Mouse (Mus musculus): ENCODE data around the gene Paics. TPM values are rescaled to one million over a fixed set of nuclear protein-coding genes. Genes with fewer than 3 reads are reported as not detected.

Paics gene
- polyA plus RNA-seq (2015; fragmentation: Nextera tagmentation; extraction: Ambion mirVana) = 252 and 279 TPM in 2 replicates

DNA sequence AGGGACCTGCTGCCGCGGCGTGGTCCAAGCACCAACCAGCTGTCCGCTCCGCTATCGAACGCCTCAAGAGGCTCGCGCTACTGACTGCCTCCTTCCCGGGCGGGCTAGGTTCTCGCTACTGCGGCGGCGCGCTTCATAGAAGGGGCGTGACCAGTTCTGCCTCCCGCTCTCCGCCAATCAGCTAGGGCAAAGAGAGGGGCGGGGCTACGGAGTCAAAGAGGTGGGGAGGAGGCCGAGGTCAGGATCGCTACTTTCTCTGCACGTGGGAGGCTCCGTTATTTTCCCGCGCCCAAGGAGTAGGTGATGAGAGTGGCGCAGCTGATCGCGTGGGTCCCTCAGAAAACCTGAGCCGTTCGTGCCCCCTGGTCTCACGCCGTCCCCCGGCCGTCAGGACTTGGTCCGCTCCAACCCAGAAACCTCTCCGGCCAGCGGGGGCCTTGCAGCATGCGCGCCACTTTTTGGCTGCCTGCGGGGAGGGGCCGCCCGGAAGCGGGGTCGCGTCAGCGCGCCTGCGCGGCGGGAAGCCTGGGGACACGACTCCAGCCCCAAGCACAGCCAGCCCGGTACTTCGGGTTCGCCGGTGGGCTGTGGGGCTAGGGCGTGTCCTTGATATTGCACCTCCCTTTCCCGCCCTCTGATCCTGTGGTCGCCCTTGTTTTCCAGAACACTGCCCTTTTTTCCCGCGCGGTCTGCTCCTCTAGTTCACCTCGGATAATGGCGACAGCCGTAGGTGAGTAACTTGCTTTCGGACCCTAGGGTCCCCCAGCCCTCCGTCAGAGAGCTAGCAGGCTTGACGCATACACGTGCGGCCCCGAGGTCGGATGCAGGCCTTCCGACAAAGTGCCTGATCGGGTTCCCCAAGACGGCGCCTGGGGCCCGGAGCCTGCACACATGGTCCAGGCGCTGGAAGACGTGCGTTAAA is at the start of gene Paics, which contains the start of gene Ppat:
Paics (plus strand) TSS at position 202 of the 922 bp plus-strand sequence.
Ppat (minus strand) TSS at position 473 of the 922 bp plus-strand sequence.
- H3K27ac ChIP-seq = peak within 1 kb of the TSS; percentile 90
- H3K4me3 ChIP-seq (replicated peaks; ENCODE audit: low read depth, low read length) = peak within 1 kb of the TSS; percentile 68
- H3K4me2 ChIP-seq (ENCODE audit: low read length) = peak within 1 kb of the TSS; percentile 92
- peak; percentile 100 for DNase-seq (ENCODE audit: low spot score)
- H3K9ac ChIP-seq (ENCODE audit: low read depth, low read length) = peak within 1 kb of the TSS; percentile 72
- 0 out of 2 replicates have a peak, but pooled peaks cover 6% of the 10 kb centered on the region for H3K36me3 ChIP-seq (ENCODE audit: insufficient read depth, low read length)
- peak; percentile 97 for ATAC-seq (replicated peaks; ENCODE audit: low FRiP score, low read depth)
- peaks cover 7% of the 10 kb centered on the region; the same call in 1 of the 2 replicates for H3K4me1 ChIP-seq (replicated peaks; ENCODE audit: insufficient read depth, low read length)
- no peaks in the 10 kb centered on the region for H3K27me3 ChIP-seq (ENCODE audit: insufficient read depth, low read length)
- no peaks in the 10 kb centered on the region for H3K9me3 ChIP-seq (replicated peaks; ENCODE audit: low read length)
- TF ChIP-seq CTCF (IDR thresholded peaks at IDR 0.05; ENCODE audit: low read depth) = peak; percentile 34
- WGBS = under 1% methylated on average over 75 of the region's 81 CpGs

DNA sequence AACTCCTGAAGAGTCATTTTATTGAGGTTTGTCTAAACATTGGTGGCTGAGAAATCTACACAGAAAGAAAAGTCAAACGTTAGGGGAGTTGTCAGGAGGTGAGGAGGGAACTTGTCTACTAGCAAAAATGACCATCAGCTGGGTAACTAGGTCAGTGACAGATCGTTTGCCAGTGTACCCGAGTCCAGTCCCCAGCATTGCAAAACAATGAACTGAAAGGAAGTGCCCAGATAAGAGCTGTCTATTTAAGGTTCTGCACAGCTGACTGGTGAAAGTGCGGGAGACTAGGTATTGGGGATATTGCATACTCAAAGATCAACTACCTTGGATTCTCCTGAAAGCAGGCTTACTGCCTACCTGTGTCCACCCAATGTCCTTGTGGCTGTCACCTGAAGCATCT is 49.0 kb upstream of the Paics start:
- ATAC-seq (replicated peaks; ENCODE audit: low FRiP score, low read depth) = no peak
- no peaks in the 10 kb centered on the region for H3K27me3 ChIP-seq (ENCODE audit: insufficient read depth, low read length)
- no peak overlapping the region for H3K4me3 ChIP-seq (replicated peaks; ENCODE audit: low read depth, low read length)
- 81% methylated on average over 4 of the region's 4 CpGs for WGBS
- H3K4me1 ChIP-seq (replicated peaks; ENCODE audit: insufficient read depth, low read length) = peaks cover 4% of the 10 kb centered on the region; the same call in 1 of the 2 replicates
- no peaks in the 10 kb centered on the region for H3K9me3 ChIP-seq (replicated peaks; ENCODE audit: low read length)
- no peak overlapping the region for H3K4me2 ChIP-seq (ENCODE audit: low read length)
- H3K36me3 ChIP-seq (ENCODE audit: insufficient read depth, low read length) = no peaks in the 10 kb centered on the region
- no peak for TF ChIP-seq CTCF (IDR thresholded peaks at IDR 0.05; ENCODE audit: low read depth)
- DNase-seq (ENCODE audit: low spot score) = no peak
- no peak overlapping the region for H3K9ac ChIP-seq (ENCODE audit: low read depth, low read length)
- H3K27ac ChIP-seq = no peak overlapping the region

DNA sequence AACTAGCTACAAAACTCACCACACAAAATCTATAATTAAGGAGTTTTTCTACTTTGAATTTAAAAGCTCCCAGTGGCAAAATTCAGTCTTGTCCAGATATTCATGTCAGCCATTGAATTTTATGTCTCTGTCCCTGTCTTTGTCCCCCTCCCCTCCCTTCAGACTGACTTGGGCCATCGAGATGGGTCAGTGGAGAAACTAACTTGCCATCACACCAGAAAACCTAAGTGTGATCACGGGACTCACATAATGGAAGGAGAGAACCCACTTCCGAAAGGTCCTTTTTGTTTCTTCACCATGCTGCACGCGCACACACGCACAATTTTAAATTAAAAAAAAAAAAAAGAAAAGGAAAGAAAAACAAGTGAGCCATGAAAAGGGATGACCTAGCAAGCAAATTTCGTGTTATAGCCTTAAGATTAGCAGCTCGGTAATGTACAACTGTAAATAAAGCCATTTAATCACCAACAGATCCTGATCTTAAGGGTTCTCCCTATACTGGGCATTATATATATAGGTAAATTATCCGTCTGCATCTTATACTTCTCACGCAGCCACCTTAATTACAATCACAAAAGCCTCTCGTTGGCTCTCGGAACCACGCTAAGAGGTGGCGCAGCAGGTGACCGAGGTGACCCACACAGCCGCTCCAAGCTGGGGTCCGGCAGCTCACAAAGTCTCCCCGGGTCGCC is 46.2 kb upstream of the Paics start:
- no peak for TF ChIP-seq CTCF (IDR thresholded peaks at IDR 0.05; ENCODE audit: low read depth)
- H3K9me3 ChIP-seq (replicated peaks; ENCODE audit: low read length) = no peaks in the 10 kb centered on the region
- under 1% methylated on average over 19 of the region's 19 CpGs for WGBS
- H3K4me3 ChIP-seq (replicated peaks; ENCODE audit: low read depth, low read length) = peak overlapping the region; percentile 74
- peak overlapping the region; percentile 82 for H3K9ac ChIP-seq (ENCODE audit: low read depth, low read length)
- peak overlapping the region; percentile 84 for H3K4me2 ChIP-seq (ENCODE audit: low read length)
- no peak for DNase-seq (ENCODE audit: low spot score)
- no peaks in the 10 kb centered on the region for H3K36me3 ChIP-seq (ENCODE audit: insufficient read depth, low read length)
- H3K4me1 ChIP-seq (replicated peaks; ENCODE audit: insufficient read depth, low read length) = peaks cover 4% of the 10 kb centered on the region; the same call in 1 of the 2 replicates
- no peak for ATAC-seq (replicated peaks; ENCODE audit: low FRiP score, low read depth)
- H3K27me3 ChIP-seq (ENCODE audit: insufficient read depth, low read length) = no peaks in the 10 kb centered on the region
- H3K27ac ChIP-seq = peak overlapping the region; percentile 90

DNA sequence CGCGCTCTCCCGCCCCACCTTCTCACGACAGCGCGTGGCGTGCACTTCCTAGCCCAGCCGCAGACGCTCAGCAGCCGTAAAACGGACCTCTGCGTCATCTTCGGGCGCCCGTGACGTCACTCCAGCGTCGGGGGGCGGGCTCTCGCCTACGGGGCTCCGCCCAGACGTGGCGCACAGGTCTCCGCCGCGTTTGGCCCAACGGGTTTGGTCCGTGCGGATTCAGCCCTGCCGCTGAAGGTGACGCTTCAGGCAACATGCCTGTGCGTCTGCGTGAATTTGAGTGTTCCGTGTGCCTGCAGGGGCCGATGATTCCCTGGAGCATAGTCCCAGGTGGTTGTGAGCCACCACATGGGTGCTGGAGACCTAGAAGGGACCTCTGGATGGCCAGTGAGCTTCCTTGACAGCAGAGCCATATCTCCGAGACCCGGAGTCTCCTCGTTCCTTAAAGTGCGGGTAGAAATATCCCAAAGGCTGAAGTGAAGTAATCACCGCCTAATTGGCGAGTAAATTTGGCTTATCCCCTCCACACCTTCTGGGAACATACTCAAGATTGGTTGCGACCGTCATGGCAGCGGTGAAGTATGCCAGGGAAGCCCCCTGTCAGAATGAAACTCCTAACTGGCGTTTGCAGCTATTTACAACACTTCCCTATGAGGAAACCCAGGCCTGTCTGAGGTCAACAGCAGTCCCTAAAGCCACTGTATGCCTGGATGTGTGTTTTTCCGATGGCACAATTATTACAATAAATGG is 45.5 kb upstream of the Paics start, which contains the start of gene Aasdh:
Aasdh (minus strand) TSS at position 110 of the 750 bp plus-strand sequence.
- no peaks in the 10 kb centered on the region for H3K9me3 ChIP-seq (replicated peaks; ENCODE audit: low read length)
- 2% methylated on average over 47 of the region's 47 CpGs for WGBS
- peak; percentile 34; the same call in 1 of the 2 replicates for TF ChIP-seq CTCF (IDR thresholded peaks at IDR 0.05; ENCODE audit: low read depth)

DNA sequence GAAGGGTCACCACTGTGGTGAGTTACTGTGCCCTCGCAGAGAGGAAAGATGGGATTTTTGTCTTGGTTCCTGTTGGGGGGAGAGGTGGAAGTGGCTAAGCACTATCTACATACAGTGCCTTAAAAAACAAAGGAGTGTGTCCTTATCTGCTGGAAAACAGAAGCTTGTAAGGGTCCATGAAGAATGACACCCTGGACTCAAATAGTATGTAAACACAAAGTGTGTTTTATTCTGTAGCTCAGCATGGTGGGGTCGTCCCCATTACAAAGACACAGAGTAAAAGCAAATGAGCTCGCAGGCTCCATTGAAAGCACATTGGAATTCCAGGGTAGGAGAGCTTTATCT is 45.0 kb upstream of the Paics start:
- H3K4me3 ChIP-seq (replicated peaks; ENCODE audit: low read depth, low read length) = peak overlapping the region; percentile 74
- ATAC-seq (replicated peaks; ENCODE audit: low FRiP score, low read depth) = no peak
- whole genome bisulfite sequencing = 45% methylated on average over 3 of the region's 3 CpGs
- peak overlapping the region; percentile 82 for H3K9ac ChIP-seq (ENCODE audit: low read depth, low read length)
- no peaks in the 10 kb centered on the region for H3K36me3 ChIP-seq (ENCODE audit: insufficient read depth, low read length)
- peak overlapping the region; percentile 90 for H3K27ac ChIP-seq
- H3K9me3 ChIP-seq (replicated peaks; ENCODE audit: low read length) = no peaks in the 10 kb centered on the region
- DNase-seq (ENCODE audit: low spot score) = no peak
- H3K4me1 ChIP-seq (replicated peaks; ENCODE audit: insufficient read depth, low read length) = peaks cover 4% of the 10 kb centered on the region; the same call in 1 of the 2 replicates
- H3K27me3 ChIP-seq (ENCODE audit: insufficient read depth, low read length) = no peaks in the 10 kb centered on the region
- H3K4me2 ChIP-seq (ENCODE audit: low read length) = peak overlapping the region; percentile 84
- TF ChIP-seq CTCF (IDR thresholded peaks at IDR 0.05; ENCODE audit: low read depth) = no peak

More for the DNA sequence above, 45.5 kb upstream of the Paics start, which contains the start of gene Aasdh:
- H3K36me3 ChIP-seq (ENCODE audit: insufficient read depth, low read length) = no peaks in the 10 kb centered on the region
- H3K4me3 ChIP-seq (replicated peaks; ENCODE audit: low read depth, low read length) = peak within 1 kb of the TSS; percentile 74
- H3K27me3 ChIP-seq (ENCODE audit: insufficient read depth, low read length) = no peaks in the 10 kb centered on the region
- H3K27ac ChIP-seq = peak within 1 kb of the TSS; percentile 90
- H3K4me1 ChIP-seq (replicated peaks; ENCODE audit: insufficient read depth, low read length) = peaks cover 4% of the 10 kb centered on the region; the same call in 1 of the 2 replicates
- peak within 1 kb of the TSS; percentile 82 for H3K9ac ChIP-seq (ENCODE audit: low read depth, low read length)
- peak; percentile 95 for DNase-seq (ENCODE audit: low spot score)
- peak; percentile 98 for ATAC-seq (replicated peaks; ENCODE audit: low FRiP score, low read depth)
- H3K4me2 ChIP-seq (ENCODE audit: low read length) = peak within 1 kb of the TSS; percentile 84

Measured in kidney, postnatal 0 days (tissue).